Mouse (Mus musculus) liver, embryonic 15.5 days (tissue): ENCODE measurements around the gene Ptpn7. TPM values are rescaled to one million over a fixed set of nuclear protein-coding genes. Genes with fewer than 3 reads are reported as not detected.

ENCODE experiments used
- ATAC-seq: fragments of 200-750 bp; cut with Nextera tagmentation; 2 replicates; pipeline ENCODE4 v1.8.0; 2017; ENCODE audit warnings: moderate number of reproducible peaks, mild to moderate bottlenecking, moderate library complexity; ENCODE audit not compliant: insufficient read depth
- H3K27ac ChIP-seq: fragments of 300-500 bp; sonication (generic); replicated peaks from 2 replicates; pipeline ENCODE4 v1.5.1; 2015; ENCODE audit warnings: mild to moderate bottlenecking, inconsistent platforms
- H3K27me3 ChIP-seq: fragments of 300-500 bp; sonication (generic); 2 replicates; pipeline ENCODE4 v1.6.1; 2015; ENCODE audit warnings: mild to moderate bottlenecking, inconsistent platforms
- H3K36me3 ChIP-seq: fragments of 300-500 bp; sonication (generic); replicated peaks from 2 replicates; pipeline ENCODE4 v1.6.1; 2015; ENCODE audit warnings: moderate library complexity, mild to moderate bottlenecking, inconsistent platforms
- H3K4me1 ChIP-seq: fragments of 300-500 bp; sonication (generic); replicated peaks from 2 replicates; pipeline ENCODE4 v1.6.1; 2015; ENCODE audit warnings: inconsistent platforms
- H3K4me2 ChIP-seq: fragments of 300-500 bp; sonication (generic); 2 replicates; pipeline ENCODE4 v1.6.1; 2015; ENCODE audit warnings: moderate library complexity, mild to moderate bottlenecking, inconsistent platforms
- H3K4me3 ChIP-seq: fragments of 300-500 bp; sonication (generic); replicated peaks from 2 replicates; pipeline ENCODE4 v1.5.1; 2015; ENCODE audit warnings: mild to moderate bottlenecking, inconsistent platforms
- H3K9ac ChIP-seq: fragments of 300-500 bp; sonication (generic); 2 replicates; pipeline ENCODE4 v1.6.1; 2015; ENCODE audit warnings: moderate library complexity, mild to moderate bottlenecking, inconsistent platforms
- H3K9me3 ChIP-seq: fragments of 300-500 bp; sonication (generic); replicated peaks from 2 replicates; pipeline ENCODE4 v1.6.1; 2016; ENCODE audit warnings: inconsistent platforms
- WGBS: fragments of 180-500 bp; shearing (Covaris S2); methylation state at CpG from one replicate; pipeline ENCODE4 v1.1.7; 2015; ENCODE audit warnings: mixed read lengths; ENCODE audit not compliant: insufficient replicate concordance; 5-methylcytosine and 5-hydroxymethylcytosine counted together
- polyA plus RNA-seq: library from polyadenylated mRNA; unstranded; fragments of >200 nt; fragmentation: Nextera tagmentation; extraction: Ambion mirVana; gene quantifications from 2 replicates; pipeline ENCODE4 v1.2.1, GENCODE M21; 2015

The Ptpn7 gene
- polyA plus RNA-seq, 1 experiment from 2014 or later: 10.9 TPM

- Histone ChIP-seq H3K27me3 (0 out of 2 replicates have a peak, but pooled peaks cover 3% of the 10 kb centered on the region), H3K9me3 (no peaks in the 10 kb centered on the region), H3K36me3 (peaks cover 12% of the 10 kb centered on the region), H3K4me3 (no peak overlapping the region), H3K9ac (no peak overlapping the region), H3K4me2 (no peak overlapping the region), H3K27ac (no peak overlapping the region), H3K4me1 (peaks cover 12% of the 10 kb centered on the region)
- WGBS: 70% methylated on average over 7 of the region's 7 CpGs
- no peak for ATAC-seq
Measured at GRCm38 (mm10) chr1:135159074-135159473, 26.6 kb downstream of the Ptpn7 start.

GRCm38 (mm10) chr1:135159556-135160123, 27.1 kb downstream of the Ptpn7 start:
- Histone ChIP-seq H3K27ac (no peak overlapping the region), H3K9ac (no peak overlapping the region), H3K36me3 (peaks cover 12% of the 10 kb centered on the region), H3K4me1 (peaks cover 7% of the 10 kb centered on the region), H3K27me3 (0 out of 2 replicates have a peak, but pooled peaks cover 3% of the 10 kb centered on the region), H3K4me3 (no peak overlapping the region), H3K9me3 (no peaks in the 10 kb centered on the region), H3K4me2 (no peak overlapping the region)
- 70% methylated on average over 11 of the region's 11 CpGs for WGBS
- no peak for ATAC-seq

GRCm38 (mm10) chr1:135160411-135161050, 28.0 kb downstream of the Ptpn7 start:
- no peak for ATAC-seq
- no peaks in the 10 kb centered on the region for H3K4me1 ChIP-seq
- no peak overlapping the region for H3K27ac ChIP-seq
- H3K4me2 ChIP-seq: no peak overlapping the region
- H3K36me3 ChIP-seq: peaks cover 7% of the 10 kb centered on the region
- no peaks in the 10 kb centered on the region for H3K9me3 ChIP-seq
- no peak overlapping the region for H3K4me3 ChIP-seq
- 0 out of 2 replicates have a peak, but pooled peaks cover 3% of the 10 kb centered on the region for H3K27me3 ChIP-seq
- H3K9ac ChIP-seq: no peak overlapping the region
- 66% methylated on average over 13 of the region's 13 CpGs for WGBS

GRCm38 (mm10) chr1:135162720-135163119, 30.2 kb downstream of the Ptpn7 start:
- Histone ChIP-seq H3K9me3 (no peaks in the 10 kb centered on the region), H3K9ac (no peak overlapping the region), H3K36me3 (no peaks in the 10 kb centered on the region), H3K4me1 (no peaks in the 10 kb centered on the region), H3K4me2 (no peak overlapping the region), H3K27ac (no peak overlapping the region), H3K27me3 (0 out of 2 replicates have a peak, but pooled peaks cover 9% of the 10 kb centered on the region), H3K4me3 (no peak overlapping the region)
- 64% methylated on average over 6 of the region's 6 CpGs for WGBS
- ATAC-seq: no peak

GRCm38 (mm10) chr1:135167435-135167834, 34.9 kb downstream of the Ptpn7 start, which contains the start of gene Gpr37l1:
Gene Gpr37l1 (minus strand): TSS chr1:135167681.
- Histone ChIP-seq H3K9me3 (no peaks in the 10 kb centered on the region), H3K36me3 (no peaks in the 10 kb centered on the region), H3K4me1 (no peaks in the 10 kb centered on the region), H3K9ac (no peak within 1 kb of the TSS), H3K4me2 (no peak within 1 kb of the TSS), H3K27me3 (peaks cover 15% of the 10 kb centered on the region; the same call in 1 of the 2 replicates), H3K27ac (no peak within 1 kb of the TSS), H3K4me3 (no peak within 1 kb of the TSS)
- no peak for ATAC-seq
- WGBS: 41% methylated on average over 11 of the region's 11 CpGs

GRCm38 (mm10) chr1:135168453-135169200, 36.1 kb downstream of the Ptpn7 start:
- Histone ChIP-seq H3K9ac (no peak overlapping the region), H3K4me2 (no peak overlapping the region), H3K4me1 (no peaks in the 10 kb centered on the region), H3K9me3 (no peaks in the 10 kb centered on the region), H3K4me3 (no peak overlapping the region), H3K27ac (no peak overlapping the region), H3K36me3 (no peaks in the 10 kb centered on the region), H3K27me3 (peaks cover 15% of the 10 kb centered on the region; the same call in 1 of the 2 replicates)
- 71% methylated on average over 10 of the region's 10 CpGs for WGBS
- ATAC-seq: no peak

GRCm38 (mm10) chr1:135169556-135170224, 37.2 kb downstream of the Ptpn7 start:
- Histone ChIP-seq H3K36me3 (no peaks in the 10 kb centered on the region), H3K4me3 (no peak overlapping the region), H3K4me2 (peak overlapping the region; percentile 15), H3K4me1 (no peaks in the 10 kb centered on the region), H3K27me3 (peaks cover 15% of the 10 kb centered on the region; the same call in 1 of the 2 replicates), H3K9me3 (no peaks in the 10 kb centered on the region), H3K9ac (no peak overlapping the region), H3K27ac (no peak overlapping the region)
- ATAC-seq: no peak
- WGBS: 45% methylated on average over 12 of the region's 12 CpGs

- no peak overlapping the region for H3K9ac ChIP-seq
- no peak overlapping the region for H3K4me3 ChIP-seq
- no peaks in the 10 kb centered on the region for H3K4me1 ChIP-seq
- 54% methylated on average over 10 of the region's 10 CpGs for WGBS
- no peak for ATAC-seq
- peak overlapping the region; percentile 15; the same call in 1 of the 2 replicates for H3K4me2 ChIP-seq
- H3K27ac ChIP-seq: no peak overlapping the region
- no peaks in the 10 kb centered on the region for H3K9me3 ChIP-seq
- peaks cover 15% of the 10 kb centered on the region; the same call in 1 of the 2 replicates for H3K27me3 ChIP-seq
- H3K36me3 ChIP-seq: no peaks in the 10 kb centered on the region
Measured at GRCm38 (mm10) chr1:135170299-135170698, 37.8 kb downstream of the Ptpn7 start.

GRCm38 (mm10) chr1:135171202-135171601, 38.7 kb downstream of the Ptpn7 start:
- Histone ChIP-seq H3K9ac (no peak overlapping the region), H3K9me3 (no peaks in the 10 kb centered on the region), H3K4me1 (no peaks in the 10 kb centered on the region), H3K4me3 (no peak overlapping the region), H3K36me3 (no peaks in the 10 kb centered on the region), H3K27me3 (peaks cover 15% of the 10 kb centered on the region; the same call in 1 of the 2 replicates), H3K4me2 (no peak overlapping the region), H3K27ac (no peak overlapping the region)
- 66% methylated on average over 7 of the region's 7 CpGs for WGBS
- no peak for ATAC-seq

GRCm38 (mm10) chr1:135171984-135172383, 39.5 kb downstream of the Ptpn7 start:
- ATAC-seq: no peak; the same call in 1 of the 2 replicates
- 46% methylated on average over 6 of the region's 6 CpGs for WGBS
- no peak overlapping the region for H3K9ac ChIP-seq
- H3K4me3 ChIP-seq: no peak overlapping the region
- no peak overlapping the region for H3K4me2 ChIP-seq
- H3K36me3 ChIP-seq: no peaks in the 10 kb centered on the region
- H3K27ac ChIP-seq: no peak overlapping the region
- no peaks in the 10 kb centered on the region for H3K4me1 ChIP-seq
- H3K9me3 ChIP-seq: no peaks in the 10 kb centered on the region
- peaks cover 12% of the 10 kb centered on the region; the same call in 1 of the 2 replicates for H3K27me3 ChIP-seq
